Comparison of ENCODE assay signal across 19 mouse cellular contexts in the genomic region with DNA sequence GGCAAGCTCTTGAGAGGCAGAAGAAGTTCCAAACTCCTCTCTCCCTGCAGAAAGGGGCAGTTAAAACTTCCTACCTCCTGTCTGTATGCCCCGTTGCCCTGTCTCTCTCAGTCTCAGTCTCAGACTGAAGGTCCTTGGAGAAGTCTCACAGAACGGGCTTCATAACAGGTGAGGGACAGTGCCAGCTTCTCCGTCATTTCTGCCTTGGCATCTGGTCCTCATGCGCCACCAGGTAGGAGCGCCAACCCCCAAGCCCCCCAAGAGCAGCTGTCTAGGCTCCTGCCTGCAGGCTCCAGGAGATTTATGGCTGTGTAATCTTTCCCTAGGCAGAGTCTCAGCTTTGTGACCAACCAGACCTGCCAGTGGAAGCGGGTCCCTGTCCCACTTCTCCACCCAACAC. TPM values are rescaled to one million over a fixed set of nuclear protein-coding genes. Genes with fewer than 3 reads are reported as not detected.
DNase-seq lines count a peak whose midpoint lies in the region; ATAC-seq and TF ChIP-seq lines count a peak whose summit lies in the region.
"Had no signal": no experiment of that assay in that cellular context is flagged by ENCODE, and none has a peak within 500 bp of the region (broad histone marks: within the 10 kb centered on the region; RNA-seq: fewer than 3 reads in every experiment).

No protein-coding gene starts in this region.

- peaks cover 5% of the 10 kb centered on the region; the same call in 1 of the 2 replicates for H3K36me3 ChIP-seq in heart, embryonic 12.5 days
- no peaks in the 10 kb centered on the region for H3K36me3 ChIP-seq in kidney, postnatal 0 days (ENCODE audit: insufficient read depth, low read length)
- no peaks in the 10 kb centered on the region for H3K36me3 ChIP-seq in intestine, embryonic 14.5 days (ENCODE audit: control insufficient read depth, insufficient read depth, low read length)
- no peaks in the 10 kb centered on the region for H3K36me3 ChIP-seq in liver, embryonic 12.5 days
- H3K36me3 ChIP-seq: forebrain, embryonic 15.5 days; hindbrain, embryonic 12.5 days; midbrain, embryonic 12.5 days had no signal

- H3K9ac ChIP-seq in heart, embryonic 12.5 days = no peak overlapping the region
- no peak overlapping the region for H3K9ac ChIP-seq in kidney, postnatal 0 days (ENCODE audit: low read depth, low read length)
- H3K9ac ChIP-seq in intestine, embryonic 14.5 days (ENCODE audit: low read length) = no peak overlapping the region
- H3K9ac ChIP-seq in liver, embryonic 12.5 days = no peak overlapping the region
- H3K9ac ChIP-seq: forebrain, embryonic 15.5 days; hindbrain, embryonic 12.5 days; midbrain, embryonic 12.5 days had no signal

- H3K27me3 ChIP-seq in heart, embryonic 12.5 days (replicated peaks) = no peaks in the 10 kb centered on the region
- no peaks in the 10 kb centered on the region for H3K27me3 ChIP-seq in kidney, postnatal 0 days (ENCODE audit: insufficient read depth, low read length)
- H3K27me3 ChIP-seq in intestine, embryonic 14.5 days (replicated peaks; ENCODE audit: control insufficient read depth, insufficient read depth, low read length) = no peaks in the 10 kb centered on the region
- H3K27me3 ChIP-seq in liver, embryonic 12.5 days (replicated peaks) = peaks cover 27% of the 10 kb centered on the region
- H3K27me3 ChIP-seq in cerebellum, adult 2 months (ENCODE audit: control insufficient read depth, insufficient read depth, low read length) = no peaks in the 10 kb centered on the region
- H3K27me3 ChIP-seq: forebrain, embryonic 15.5 days; hindbrain, embryonic 12.5 days; midbrain, embryonic 12.5 days had no signal

- ATAC-seq in heart, embryonic 12.5 days (ENCODE audit: insufficient number of reproducible peaks, low FRiP score) = no peak
- ATAC-seq in kidney, postnatal 0 days (replicated peaks; ENCODE audit: low FRiP score, low read depth) = no peak
- ATAC-seq in intestine, embryonic 14.5 days (replicated peaks; ENCODE audit: low FRiP score, low TSS enrichment, low read depth) = no peak
- ATAC-seq in liver, embryonic 12.5 days = no peak
- ATAC-seq: forebrain, embryonic 15.5 days had no signal

- intact Hi-C loops in heart, postnatal 36 days (cut with DNase I) = no loop called here

- no peak overlapping the region for H3K4me2 ChIP-seq in heart, embryonic 12.5 days
- no peak overlapping the region for H3K4me2 ChIP-seq in kidney, postnatal 0 days (ENCODE audit: low read length)
- H3K4me2 ChIP-seq in intestine, embryonic 14.5 days (ENCODE audit: low read length) = peak overlapping the region; percentile 13; the same call in 1 of the 2 replicates
- H3K4me2 ChIP-seq in liver, embryonic 12.5 days = no peak overlapping the region
- H3K4me2 ChIP-seq: forebrain, embryonic 15.5 days; hindbrain, embryonic 12.5 days; midbrain, embryonic 12.5 days had no signal

- WGBS in heart, embryonic 12.5 days = 81% methylated on average over 6 of the region's 6 CpGs
- 75% methylated on average over 6 of the region's 6 CpGs for WGBS in kidney, postnatal 0 days
- 64% methylated on average over 6 of the region's 6 CpGs for WGBS in intestine, embryonic 14.5 days
- WGBS in liver, embryonic 12.5 days (ENCODE audit: insufficient replicate concordance) = 70% methylated on average over 6 of the region's 6 CpGs
- 82% methylated on average over 6 of the region's 6 CpGs for WGBS in cerebellum, adult 2 months

- peaks cover 83% of the 10 kb centered on the region for H3K4me1 ChIP-seq in heart, embryonic 12.5 days (replicated peaks)
- peaks cover 49% of the 10 kb centered on the region for H3K4me1 ChIP-seq in kidney, postnatal 0 days (replicated peaks; ENCODE audit: insufficient read depth, low read length)
- peaks cover 64% of the 10 kb centered on the region for H3K4me1 ChIP-seq in intestine, embryonic 14.5 days (replicated peaks; ENCODE audit: control insufficient read depth, insufficient read depth, low read length)
- H3K4me1 ChIP-seq in liver, embryonic 12.5 days = peaks cover 63% of the 10 kb centered on the region
- H3K4me1 ChIP-seq in cerebellum, adult 2 months (ENCODE audit: control insufficient read depth, insufficient read depth, low read length) = peaks cover 15% of the 10 kb centered on the region

- H3K9me3 ChIP-seq in heart, embryonic 12.5 days (replicated peaks) = no peaks in the 10 kb centered on the region
- no peaks in the 10 kb centered on the region for H3K9me3 ChIP-seq in kidney, postnatal 0 days (replicated peaks; ENCODE audit: low read length)
- H3K9me3 ChIP-seq in intestine, embryonic 14.5 days (ENCODE audit: control insufficient read depth, low read length) = no peaks in the 10 kb centered on the region
- no peaks in the 10 kb centered on the region for H3K9me3 ChIP-seq in liver, embryonic 12.5 days (replicated peaks)
- H3K9me3 ChIP-seq: forebrain, embryonic 15.5 days; hindbrain, embryonic 12.5 days; midbrain, embryonic 12.5 days had no signal

- 0 out of 2 replicates have a peak overlapping the region, but pooled peaks have one; percentile 37 for H3K27ac ChIP-seq in heart, embryonic 12.5 days (ENCODE audit: poor library complexity, severe bottlenecking)
- H3K27ac ChIP-seq in kidney, postnatal 0 days = peak overlapping the region; percentile 68
- H3K27ac ChIP-seq in intestine, embryonic 14.5 days (ENCODE audit: low read depth) = peak overlapping the region; percentile 90
- H3K27ac ChIP-seq in liver, embryonic 12.5 days = peak overlapping the region; percentile 59; the same call in 1 of the 2 replicates
- H3K27ac ChIP-seq in cerebellum, adult 2 months (ENCODE audit: insufficient read depth, low read length) = no peak overlapping the region
- H3K27ac ChIP-seq: hindbrain, embryonic 12.5 days; midbrain, embryonic 12.5 days had no signal

- DNase-seq in heart, postnatal 36 days = no peak
- no peak for DNase-seq in kidney, postnatal 0 days (ENCODE audit: low spot score)
- no peak for DNase-seq in kidney, postnatal 36 days
- no peak for DNase-seq in intestine, embryonic 14.5 days (ENCODE audit: low spot score)
- DNase-seq in cerebellum, adult 2 months = no peak
- DNase-seq: adrenal gland, adult 2 months; cerebellum, adult 8-10 months; kidney, adult 9 months; lung, adult 18-20 months; right cerebral cortex, postnatal 14 days had no signal

- H3K4me3 ChIP-seq in heart, embryonic 12.5 days = no peak overlapping the region
- H3K4me3 ChIP-seq in kidney, postnatal 0 days (replicated peaks; ENCODE audit: low read depth, low read length) = no peak overlapping the region
- H3K4me3 ChIP-seq in intestine, embryonic 14.5 days (ENCODE audit: low read depth, low read length) = no peak overlapping the region
- no peak overlapping the region for H3K4me3 ChIP-seq in liver, embryonic 12.5 days
- H3K4me3 ChIP-seq in cerebellum, adult 2 months (replicated peaks; ENCODE audit: insufficient read depth, low read depth, low read length) = no peak overlapping the region
- H3K4me3 ChIP-seq: forebrain, embryonic 15.5 days; hindbrain, embryonic 12.5 days; midbrain, embryonic 12.5 days had no signal

- TF ChIP-seq CTCF in kidney, postnatal 0 days (IDR thresholded peaks at IDR 0.05; ENCODE audit: low read depth) = no peak
- TF ChIP-seq CTCF in cerebellum, adult 2 months (IDR thresholded peaks at IDR 0.05; ENCODE audit: borderline replicate concordance, insufficient read depth, low read depth, low read length) = no peak

- TF ChIP-seq POLR2A in cerebellum, adult 2 months (IDR thresholded peaks at IDR 0.05; ENCODE audit: borderline replicate concordance, insufficient read depth, low read length) = no peak

RNA-seq across cellular contexts. Expression of a gene that starts 58.8 kb away (rescaled TPM):
- not detected in 2 replicates for polyA plus RNA-seq in heart, embryonic 12.5 days (2016; fragmentation: Nextera tagmentation; extraction: Ambion mirVana)
- total RNA-seq in heart, postnatal 36 days (2021) = not detected
- polyA plus RNA-seq in kidney, postnatal 0 days (2015; fragmentation: Nextera tagmentation; extraction: Ambion mirVana) = 15.4 and 20.6 TPM in 2 replicates
- 5.0 and 12.8 TPM in 2 replicates for polyA plus RNA-seq in intestine, embryonic 14.5 days (2014; fragmentation: Nextera tagmentation; extraction: Ambion mirVana)
- 4.4 and 5.8 TPM in 2 replicates for polyA plus RNA-seq in liver, embryonic 12.5 days (2016; fragmentation: Nextera tagmentation; extraction: Ambion mirVana)
- not detected in 2 replicates for polyA plus RNA-seq in cerebellum, adult 2 months (2012; rRNA removed)
- total RNA-seq: ES-E14; gastrocnemius, adult 8-10 months; layer of hippocampus, postnatal 14 days had no signal
- polyA plus RNA-seq: adrenal gland, adult 2 months; C2C12; hindbrain, embryonic 12.5 days; midbrain, embryonic 12.5 days had no signal
